Mouse (Mus musculus) activated CD4-positive, CD25-positive, alpha-beta regulatory T cell, adult 4 months (primary cell): ENCODE measurements around the gene Ube4a. TPM values are rescaled to one million over a fixed set of nuclear protein-coding genes. Genes with fewer than 3 reads are reported as not detected.
"Not testable (repeated sequence)": the region's sequence is repeated elsewhere in the genome, so short reads cannot be mapped to it uniquely, and the experiment has no call there.

Source experiments
- ATAC-seq: one replicate; pipeline ENCODE4 v1.8.0; 2017
- polyA plus RNA-seq, 2 experiments: library from polyadenylated mRNA; unstranded; fragments of 100-300 nt; shearing (Covaris generic); gene quantifications; one replicate each; pipeline ENCODE4 v1.2.1; 2017

Ube4a gene
- polyA plus RNA-seq, 2 experiments from 2014 or later, result 34.0 to 38.4 TPM

DNA sequence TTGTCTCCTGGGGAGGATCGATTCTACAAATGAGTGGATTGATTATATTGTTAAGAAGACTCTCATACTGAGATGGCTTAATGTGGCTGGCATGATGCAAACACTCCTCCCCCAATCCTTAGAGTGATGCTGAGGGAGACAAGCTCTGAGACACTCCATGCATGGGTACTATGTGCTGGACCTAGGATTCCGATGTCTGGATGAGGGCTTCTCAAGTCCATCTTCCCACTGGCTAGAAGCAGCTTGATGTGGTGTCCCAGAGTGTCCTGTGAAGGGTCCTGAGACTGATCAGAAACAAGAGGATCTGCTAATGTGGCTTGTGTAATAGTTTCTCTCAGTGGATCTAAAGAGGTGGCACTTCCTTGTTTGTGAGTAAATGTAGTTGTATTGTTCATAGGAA is 15.7 kb upstream of the Ube4a start:
- ATAC-seq, result no peak

DNA sequence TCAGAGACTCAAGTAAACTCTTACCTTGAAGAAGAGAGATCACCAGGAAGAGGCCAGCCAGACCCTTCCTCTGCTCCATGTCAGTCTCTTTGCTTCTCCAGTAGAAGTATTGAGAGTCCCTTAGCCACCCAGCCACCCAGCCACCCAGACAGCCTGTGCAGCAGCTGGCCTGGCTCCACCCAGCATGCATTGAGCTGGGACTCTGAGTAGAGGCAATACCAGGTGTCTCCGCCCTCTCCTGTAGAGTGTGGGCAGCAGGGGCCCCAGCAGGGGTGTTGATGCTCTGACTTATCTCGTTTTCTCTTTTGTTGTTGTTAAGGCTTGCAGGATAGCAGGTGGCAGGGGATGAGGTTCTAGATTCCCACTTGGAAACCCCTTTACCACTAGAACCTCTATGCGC is 14.8 kb upstream of the Ube4a start, which contains the start of gene Cd3g:
TSS of gene Cd3g (minus strand) at position 190 of the 400 bp plus-strand sequence.
- ATAC-seq, result peak; percentile 90

DNA sequence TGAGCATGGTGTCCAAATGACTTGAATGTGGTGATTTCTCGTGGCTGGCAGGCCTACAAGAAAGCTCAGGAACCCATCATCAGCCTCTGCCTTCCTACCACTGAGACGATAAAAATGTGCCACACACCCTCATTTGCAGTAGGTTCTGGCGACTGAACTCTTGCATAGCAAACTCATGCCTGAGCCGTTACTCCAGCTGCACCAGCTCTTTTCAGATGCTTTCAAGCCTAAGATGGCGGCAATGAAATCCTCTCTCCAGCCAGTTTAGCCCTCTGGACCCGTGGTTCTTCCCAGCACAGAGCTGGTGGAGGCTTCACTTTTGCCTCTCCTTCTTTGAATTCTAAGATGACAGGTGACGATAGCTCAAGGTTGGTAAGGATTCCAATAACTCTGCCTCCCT is 14.4 kb upstream of the Ube4a start:
- ATAC-seq, result no peak

DNA sequence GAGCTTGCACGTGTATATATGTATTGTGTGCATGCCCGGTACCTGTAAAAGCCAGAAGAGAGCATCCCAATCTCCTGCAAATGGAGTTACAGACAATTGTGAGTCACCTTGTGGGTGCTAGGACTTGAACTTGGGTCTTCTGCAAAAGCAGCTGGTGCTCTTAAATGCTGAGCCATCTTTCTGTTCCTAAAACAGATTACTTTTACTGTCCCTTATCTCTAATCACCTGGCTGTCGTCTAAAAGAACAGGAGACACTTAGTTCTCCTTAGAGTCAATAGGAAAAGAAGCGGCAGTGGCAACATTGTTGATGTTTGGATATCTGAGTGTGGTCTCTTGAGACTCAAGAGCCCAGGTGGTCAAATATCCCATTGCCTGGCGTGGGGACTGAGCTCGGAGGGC is 12.4 kb upstream of the Ube4a start:
- no peak for ATAC-seq

DNA sequence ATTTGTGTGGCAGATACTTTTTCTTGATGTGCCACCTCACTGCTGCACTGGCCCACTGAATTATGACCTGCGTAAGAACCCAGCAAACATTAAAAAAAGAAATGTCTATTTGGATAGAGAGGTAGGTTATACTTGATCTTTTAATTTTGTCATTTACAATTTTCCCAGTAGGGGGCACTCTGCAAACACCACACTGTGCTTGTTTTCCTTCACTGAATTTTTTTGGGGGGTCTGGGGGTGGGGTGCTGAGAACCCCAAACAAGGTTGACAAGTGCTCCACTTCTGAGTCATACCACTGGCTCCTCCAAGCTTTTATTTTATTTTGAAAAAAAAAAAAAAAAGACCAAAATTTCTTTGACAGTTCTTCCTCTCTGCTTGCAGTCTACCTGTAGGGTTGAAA is 4.0 kb upstream of the Ube4a start:
- ATAC-seq, result no peak

DNA sequence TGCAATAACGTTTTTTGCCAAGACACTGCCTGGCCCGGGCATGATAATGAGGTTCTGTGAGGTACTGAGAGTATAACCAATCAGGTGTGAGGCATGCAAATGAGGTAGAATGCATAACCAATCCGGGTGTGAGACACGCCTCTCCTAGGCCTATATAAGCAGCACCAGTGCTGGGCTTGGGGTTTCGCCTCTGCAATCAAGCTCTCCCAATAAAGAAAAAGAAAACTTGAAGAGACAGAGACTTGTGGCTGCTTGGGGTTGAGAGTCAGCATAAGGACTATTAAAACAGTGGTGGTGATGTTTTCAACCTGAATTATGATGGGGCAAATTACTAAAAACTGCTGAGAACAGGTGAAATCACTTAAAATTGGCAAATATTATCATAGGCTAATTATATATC is 2.4 kb upstream of the Ube4a start:
- ATAC-seq, result not testable (repeated sequence)

DNA sequence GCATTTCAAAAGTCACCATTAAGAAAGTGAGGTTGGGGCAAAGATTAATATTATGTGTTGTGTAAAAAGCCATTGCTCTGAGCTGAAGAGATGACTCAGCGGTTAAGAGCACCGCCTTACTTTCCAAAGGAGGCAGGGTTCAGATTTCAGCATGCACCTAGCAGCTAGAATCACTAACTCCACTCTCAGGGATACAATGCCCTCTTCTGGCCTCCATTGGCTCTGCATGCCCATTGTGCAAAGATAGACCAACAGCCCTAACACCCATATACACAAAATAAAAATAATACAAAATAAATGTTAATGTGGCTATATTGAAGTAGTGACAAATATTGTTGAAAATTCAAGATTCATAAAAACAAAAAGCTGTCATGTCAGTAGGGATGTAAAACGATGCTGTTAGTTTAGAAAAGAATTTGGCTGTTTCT is 1.4 kb upstream of the Ube4a start:
- peak; percentile 51 for ATAC-seq

DNA sequence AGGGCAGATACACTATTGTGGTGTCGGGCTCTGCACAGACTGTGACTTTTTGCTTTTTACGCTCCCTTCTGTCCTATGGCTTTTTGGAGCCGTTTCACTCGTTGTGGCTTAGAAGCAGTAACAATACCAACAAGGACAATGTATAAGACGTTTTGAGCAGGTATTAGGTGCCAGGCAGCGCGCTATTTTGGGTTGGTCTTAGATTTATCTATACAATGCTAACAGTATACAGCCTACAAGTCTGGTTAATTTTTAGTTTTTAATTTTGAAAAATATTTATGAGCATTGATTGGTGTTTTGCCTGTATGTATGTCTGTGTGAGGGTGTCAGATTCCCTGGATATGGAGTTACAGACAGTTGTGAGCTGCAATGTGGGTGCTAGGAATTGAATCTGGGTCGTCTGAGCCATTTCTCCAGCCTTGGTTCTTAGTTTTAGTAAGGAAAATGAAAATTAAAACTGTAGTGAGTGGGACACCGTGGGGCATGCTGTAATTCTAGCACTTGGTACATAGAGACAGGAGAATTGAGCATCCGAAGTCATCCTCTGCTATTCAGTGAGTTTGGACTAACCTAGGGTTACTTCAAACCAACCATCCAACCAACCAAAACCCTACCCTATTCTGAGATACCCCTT is 550 bp upstream of the Ube4a start:
- no peak for ATAC-seq

DNA sequence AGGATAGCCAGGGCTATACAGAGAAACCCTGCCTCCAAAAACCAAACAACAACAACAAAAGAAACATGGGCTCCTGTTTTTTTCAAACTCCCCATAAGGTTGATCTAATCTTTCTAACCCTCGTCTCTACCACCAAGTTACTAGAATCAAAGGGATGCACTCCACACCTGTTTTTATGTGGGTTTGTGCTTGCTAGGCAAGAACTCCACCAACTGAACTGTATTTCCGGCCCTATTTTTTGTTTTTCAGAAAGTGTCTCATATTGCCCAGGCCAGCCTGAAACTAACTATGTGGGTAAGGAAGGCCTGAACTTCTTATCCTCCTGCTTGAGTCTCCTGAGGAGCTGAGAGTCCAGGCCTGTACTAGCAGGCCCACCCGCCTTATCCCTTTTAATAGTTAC is 11.0 kb downstream of the Ube4a start:
- peak; percentile 71 for ATAC-seq

DNA sequence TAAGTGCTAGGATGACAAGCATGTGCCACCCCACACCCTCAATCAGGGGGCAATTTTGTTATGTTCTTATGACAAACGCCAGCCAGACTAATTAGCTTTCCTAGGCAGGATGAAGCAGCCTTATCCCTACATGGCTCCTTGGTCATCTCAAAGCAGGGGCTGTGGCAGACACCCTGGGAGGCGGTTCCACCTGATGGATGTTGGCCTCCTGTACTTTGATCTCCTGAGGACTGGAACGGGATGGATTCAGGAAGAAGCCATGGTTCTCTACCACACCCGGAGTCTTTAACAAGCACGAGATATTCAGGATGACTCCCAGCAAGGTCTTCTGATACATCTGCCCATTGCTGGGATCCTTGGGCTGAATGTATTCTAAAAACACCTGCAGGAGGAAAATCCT is 17.6 kb downstream of the Ube4a start:
- no peak for ATAC-seq

DNA sequence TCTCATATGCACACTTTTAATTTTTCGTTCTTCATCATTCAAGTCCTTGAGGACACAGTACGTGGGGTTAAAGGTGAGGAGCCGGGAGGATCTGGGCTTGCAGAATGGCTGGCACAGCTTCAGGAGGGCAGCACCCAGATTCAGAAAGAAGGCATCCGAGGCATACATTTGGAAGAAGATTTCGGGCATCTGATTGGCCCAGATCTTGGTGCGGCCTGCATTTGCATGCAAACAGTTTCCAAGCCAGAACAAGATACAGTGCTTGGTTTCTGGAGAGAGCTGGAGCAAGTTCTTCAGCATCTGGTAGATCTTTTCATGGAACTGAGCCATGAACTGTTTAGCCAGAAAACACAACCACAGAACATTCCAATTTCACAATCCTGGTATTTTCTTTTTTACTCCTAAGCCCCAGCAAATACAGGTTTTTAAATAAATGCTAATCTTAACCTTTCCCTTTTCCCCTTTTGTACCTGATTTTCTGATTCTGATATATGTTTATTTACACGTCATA is 19.2 kb downstream of the Ube4a start:
- no peak for ATAC-seq

DNA sequence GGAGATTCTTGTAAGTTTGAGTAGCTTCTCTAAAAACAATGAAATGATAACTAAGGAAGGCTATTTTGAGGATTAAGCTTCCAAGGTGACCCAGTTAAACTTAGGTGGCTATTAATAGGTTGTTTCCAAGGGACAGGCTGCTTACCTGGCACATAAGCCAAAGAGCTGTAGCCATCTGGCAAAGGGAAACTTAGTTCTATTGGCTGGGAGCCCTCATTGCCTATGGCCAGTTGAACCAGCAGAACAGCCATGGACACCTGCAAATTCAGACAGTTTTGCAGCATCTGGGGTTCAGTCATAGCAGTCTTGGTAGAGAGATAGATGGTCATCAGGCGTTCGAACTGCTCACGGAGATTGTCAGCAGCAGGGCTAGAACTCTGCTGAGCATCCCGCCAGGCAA is 23.0 kb downstream of the Ube4a start:
- no peak for ATAC-seq

DNA sequence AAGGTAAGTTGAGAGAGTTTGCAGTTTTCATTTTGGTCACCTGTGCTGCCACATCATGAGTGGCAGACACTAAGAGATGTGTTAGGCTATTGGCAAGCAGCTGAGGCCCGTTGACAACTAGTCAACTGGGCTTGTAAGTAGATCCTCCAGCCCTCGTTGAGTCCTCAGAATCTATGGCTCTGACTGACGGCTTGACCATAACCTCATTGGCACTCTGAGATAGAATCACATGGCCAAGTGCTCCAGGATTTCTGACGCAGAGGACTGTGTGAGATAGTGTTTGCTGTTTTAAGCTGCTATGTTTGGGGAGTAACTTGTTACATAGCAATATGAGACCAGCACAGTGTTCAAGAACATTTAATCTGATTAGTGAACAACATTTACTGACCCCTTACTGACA is 23.6 kb downstream of the Ube4a start:
- no peak for ATAC-seq

DNA sequence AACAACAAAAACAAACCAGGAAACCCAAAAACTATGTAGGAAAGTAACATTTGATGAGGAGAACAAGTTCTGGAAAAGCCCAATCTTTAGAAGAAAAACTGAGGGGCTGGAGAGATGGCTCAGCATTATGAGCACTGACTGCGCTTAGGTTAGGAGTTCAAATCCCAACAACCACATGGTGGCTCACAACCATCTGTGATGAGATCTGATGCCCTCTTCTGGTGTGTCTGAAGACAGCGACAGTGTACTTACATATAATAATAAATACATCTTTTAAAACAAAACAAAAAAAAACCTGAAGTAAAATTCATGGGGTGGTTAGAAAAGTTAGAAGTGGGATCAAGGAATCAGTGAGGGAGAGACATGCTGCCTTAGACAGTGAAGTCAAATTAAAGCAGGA is 43.9 kb downstream of the Ube4a start:
- ATAC-seq, result no peak

DNA sequence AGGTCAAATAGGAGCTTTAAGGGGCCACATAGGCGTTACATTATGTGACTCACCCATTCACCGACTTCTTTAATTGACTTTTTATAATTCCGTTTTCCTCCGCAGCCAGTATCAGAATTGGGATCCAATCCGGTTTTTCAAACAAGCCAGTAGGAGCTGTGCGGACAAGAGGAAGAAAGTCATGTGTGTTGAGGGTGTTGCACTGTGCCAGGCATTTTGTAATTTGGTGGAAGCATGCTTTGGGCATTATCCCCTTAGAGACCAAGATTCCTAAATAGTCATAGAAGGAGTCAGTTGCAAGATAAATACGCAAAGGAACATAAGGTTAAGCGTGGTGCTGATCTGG is 44.3 kb downstream of the Ube4a start:
- ATAC-seq, result peak; percentile 30

DNA sequence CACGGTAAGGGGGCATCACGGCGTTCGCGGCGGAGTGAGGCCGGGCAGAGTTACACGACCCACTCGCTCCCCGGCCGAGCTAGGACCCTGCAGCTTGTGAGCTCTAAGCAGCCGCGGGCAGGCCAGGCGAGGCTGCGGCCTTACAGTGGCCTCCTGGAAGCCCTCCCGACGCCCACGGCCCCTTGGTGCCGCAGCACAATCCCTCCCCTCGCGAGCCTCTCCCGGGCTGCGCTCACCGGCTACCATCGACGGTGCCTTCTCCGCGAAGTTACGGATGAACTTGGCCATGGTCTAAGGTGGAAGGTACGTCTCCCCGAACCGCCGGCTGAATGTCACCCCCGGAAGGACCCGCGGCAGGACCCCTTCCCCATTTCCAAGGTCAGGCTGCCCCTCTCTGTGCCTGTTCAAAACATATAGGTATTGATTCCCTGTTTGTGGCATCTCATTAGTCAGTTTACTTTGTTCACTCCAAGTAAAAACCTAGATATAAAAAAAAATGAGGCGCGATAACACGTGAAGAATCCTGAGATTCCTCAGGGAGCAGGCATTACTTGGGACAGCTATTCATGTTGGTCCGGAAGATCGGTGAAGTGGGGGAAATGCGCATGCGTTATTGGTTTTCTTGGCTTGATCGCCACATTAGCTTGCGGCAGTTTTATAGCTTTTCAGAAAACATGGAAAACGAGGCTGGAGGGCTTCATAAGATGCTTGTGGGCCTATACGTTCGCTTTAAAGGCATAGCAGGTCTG is 44.9 kb downstream of the Ube4a start, which contains the start of gene Atp5l:
TSS of gene Atp5l (minus strand) at position 369 of the 749 bp plus-strand sequence.
- ATAC-seq, result peak; percentile 52

DNA sequence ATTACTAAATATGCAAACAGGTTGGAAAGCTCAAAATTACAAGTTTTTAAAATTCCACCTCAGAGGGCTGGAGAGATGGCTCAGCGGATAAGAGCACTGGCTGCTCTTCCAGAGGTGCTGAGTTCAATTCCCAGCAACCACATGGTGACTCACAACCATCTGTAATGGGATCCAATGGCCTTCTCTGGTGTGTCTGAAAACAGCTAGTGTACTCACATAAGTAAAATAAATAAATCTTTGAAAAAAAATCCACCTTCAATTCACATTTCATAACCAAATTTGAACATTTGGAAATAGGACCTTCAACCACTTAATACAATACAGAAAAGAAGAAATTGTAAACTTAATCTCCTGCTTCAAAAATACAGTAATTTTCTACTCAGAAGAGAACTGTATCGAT is 45.8 kb downstream of the Ube4a start:
- ATAC-seq, result no peak

DNA sequence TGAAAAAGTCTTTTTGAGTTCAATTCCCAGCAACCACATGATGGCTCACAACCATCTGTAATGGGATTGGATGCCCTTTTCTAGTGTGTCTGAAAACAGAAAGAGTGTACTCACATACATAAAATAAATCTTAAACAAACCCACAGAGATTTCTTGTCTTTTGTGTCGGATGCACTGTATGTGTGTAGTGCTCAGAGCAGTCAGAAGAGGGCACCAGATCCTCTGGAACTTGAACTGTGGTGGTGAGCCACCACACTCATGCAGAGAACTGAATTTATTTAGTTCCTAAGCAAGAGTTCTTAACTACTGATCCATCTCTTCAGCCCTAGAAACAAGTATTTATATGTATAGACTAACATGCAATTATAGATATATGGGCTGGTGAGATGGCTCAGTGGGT is 49.2 kb downstream of the Ube4a start:
- peak; percentile 60 for ATAC-seq

DNA sequence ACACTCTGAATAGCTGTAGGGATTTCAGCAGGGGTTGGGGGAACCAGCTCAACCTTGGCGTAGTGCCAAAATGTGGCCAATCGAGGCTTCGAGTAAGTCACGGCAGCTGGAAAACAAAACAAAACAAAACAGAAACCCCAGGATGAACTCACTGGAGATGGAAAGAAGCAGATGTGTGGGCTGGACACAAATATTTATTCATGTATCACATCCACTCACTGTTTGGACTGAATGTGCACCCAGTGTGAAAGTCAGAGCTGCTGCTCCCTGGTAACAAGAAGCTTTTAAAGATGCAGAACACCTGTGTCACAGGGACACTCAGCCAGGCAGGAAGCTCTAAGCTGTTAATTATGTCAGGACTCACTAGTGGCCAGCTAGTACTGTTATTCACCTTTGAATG is 50.7 kb downstream of the Ube4a start:
- ATAC-seq, result no peak

DNA sequence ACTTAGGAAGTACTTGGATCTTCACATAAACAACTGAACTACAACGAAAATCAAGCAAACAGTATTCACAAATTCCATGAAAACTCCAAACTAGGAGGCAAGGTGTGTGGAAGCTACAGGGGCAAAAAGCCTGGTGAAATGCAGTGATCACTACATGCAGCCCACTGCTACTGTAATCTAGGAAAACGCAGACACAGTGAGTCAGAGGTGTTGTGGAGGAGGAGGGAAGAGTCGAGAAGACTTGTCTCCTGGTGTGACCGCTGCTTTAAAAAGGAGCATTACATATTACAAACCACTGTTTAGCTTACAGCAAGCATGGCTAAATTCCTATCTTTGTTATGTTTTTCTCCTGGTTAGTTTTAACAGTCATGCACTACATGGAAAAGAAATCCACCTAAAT is 54.0 kb downstream of the Ube4a start:
- ATAC-seq, result no peak

DNA sequence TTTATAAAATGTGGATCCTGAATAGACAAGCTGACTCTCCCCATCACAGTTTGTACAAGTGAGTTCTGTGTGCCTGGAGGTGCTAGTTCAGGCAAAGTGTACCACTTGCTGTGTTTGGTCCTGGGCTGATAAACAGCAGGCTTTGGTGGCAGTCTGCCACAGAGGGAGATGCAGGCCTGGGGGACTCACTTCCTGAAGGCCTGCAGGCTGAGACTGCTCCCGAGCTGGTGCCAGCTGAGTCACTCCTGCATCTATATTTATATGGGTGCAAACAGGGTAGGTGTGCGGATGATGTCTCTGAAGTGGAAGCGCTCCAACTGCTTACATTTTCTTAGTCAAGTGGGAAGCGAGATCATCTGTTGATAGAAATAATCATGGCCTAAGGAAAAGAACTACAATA is 59.8 kb downstream of the Ube4a start:
- ATAC-seq, result no peak

DNA sequence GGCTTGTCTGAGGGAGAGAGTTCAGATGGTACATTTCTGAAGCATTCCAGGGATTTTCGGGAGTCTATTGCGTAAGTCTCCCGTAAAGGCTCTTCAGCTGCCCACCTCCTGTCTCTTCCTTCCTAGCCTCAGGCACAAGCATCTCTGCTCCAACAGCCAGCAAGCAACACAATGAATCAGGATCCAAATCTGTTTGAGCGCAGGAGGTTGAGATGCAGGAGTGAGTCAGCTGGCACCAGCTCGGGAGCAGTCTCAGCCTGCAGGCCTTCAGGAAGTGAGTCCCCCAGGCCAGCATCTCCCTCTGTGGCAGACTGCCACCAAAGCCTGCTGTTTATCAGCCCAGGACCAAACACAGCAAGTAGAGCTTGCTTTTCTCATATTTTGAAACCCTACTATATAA is 60.4 kb downstream of the Ube4a start:
- ATAC-seq, result no peak

DNA sequence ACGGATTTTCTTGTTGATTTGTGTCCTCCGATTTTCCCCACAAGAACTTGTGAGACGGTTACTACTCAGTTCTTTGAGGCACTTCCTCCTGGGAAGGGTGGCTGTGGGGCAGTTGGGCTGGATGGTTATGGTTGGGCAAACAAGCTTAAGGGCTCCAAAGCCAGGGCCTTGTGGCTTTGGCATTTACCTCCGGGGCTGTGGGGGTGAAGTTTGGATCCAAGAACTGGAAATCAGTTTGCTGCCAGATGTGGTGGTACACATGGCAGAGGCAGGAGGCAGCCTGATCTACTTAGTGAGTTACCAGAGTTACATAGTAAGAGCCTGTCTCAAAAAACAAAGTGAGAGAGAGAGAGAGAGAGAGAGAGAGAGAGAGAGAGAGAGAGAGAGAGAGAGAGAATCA is 61.5 kb downstream of the Ube4a start:
- no peak for ATAC-seq

DNA sequence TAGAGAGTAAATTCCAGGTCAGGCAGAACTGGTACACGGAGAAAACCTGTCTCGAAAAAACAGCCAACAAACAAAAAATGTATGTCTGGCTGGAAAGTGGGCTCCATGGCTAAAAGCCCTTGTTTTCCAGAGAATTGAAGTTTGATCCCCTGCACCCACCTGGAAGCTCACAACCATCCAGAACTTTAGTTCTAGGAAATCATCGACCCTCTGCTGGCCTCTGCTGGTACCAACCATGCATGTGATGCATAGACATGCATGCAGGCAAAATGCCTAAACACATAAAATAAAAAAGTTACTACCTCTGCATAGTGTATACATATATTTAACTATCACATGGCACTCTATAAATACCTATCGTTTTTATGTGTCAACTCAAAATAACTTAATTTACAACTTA is 65.0 kb downstream of the Ube4a start:
- no peak for ATAC-seq
